Mouse (Mus musculus): ENCODE data around the gene Fahd2a.

The Fahd2a gene

GRCm38 (mm10) chr2:127430238-127430637, 14.1 kb downstream of the Fahd2a start:
- DNase-seq: no peak

DNA sequence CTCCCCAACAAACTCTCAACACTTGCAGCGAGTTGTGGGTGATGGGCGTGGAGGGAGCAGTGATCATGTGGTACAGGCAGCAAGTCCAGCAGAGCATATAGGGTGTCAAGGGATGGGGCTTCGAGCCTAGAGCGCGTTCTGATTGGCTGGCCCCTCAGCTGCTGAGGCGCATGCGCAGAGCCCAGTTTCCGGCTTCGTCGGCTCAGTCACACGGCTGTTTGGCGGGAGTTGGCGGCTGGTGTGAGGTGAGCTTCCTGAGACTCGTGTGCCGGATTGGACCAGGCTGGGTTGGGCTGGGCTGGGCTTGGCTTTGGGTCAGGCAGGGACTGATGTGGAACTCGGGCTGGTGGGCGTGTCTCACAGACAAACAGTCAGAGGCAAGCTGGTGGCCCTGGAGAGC, 19.4 kb downstream of the Fahd2a start, which contains the start of gene Gpat2:
Gene Gpat2, plus strand, starts transcription at position 223 of the 400 bp plus-strand sequence.
- DNase-seq: no peak

GRCm38 (mm10) chr2:127418266-127418970, 25.9 kb downstream of the Fahd2a start:
- no peak for DNase-seq

DNA sequence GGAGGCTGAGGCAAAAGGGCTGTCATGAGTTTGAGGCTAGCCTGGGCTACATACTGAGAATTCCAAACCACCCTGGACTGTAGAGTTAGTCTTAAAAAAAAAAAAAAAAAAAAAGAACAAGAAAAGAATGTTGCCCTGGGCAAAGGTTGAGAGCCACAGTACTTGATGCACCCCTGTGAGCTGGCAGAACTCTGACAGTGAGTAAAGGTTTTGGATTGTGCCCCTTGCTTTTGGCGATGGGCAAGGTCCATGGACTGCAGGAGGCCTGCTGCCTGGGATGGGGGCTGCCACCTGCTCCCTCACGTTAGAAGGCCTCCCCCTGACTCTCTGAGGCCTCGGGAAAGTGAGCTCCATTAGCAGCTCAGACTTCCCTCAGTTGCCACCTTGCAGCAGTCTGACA, 27.7 kb downstream of the Fahd2a start:
- DNase-seq: no peak

GRCm38 (mm10) chr2:127415806-127416205, 28.6 kb downstream of the Fahd2a start:
- no peak for DNase-seq

DNA sequence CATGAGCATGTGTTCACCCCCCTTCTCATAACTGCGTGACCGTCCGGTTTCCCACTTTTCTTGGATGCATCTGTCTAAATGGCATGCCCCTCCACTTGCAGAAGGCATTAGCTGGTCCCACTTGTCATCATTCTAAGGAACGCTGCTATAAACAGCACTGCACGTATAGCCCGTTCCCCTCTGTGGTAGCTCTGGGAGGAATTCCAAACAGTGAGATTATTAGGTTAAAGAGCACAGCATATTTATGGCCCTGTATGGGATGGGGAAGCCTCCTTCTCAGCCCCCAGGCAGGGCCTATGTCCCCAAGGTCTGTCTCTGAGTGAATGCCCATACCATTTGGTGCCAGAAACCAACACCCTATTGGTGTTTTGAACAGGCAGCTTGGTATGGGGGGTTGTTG, 33.2 kb downstream of the Fahd2a start:
- no peak for DNase-seq

GRCm38 (mm10) chr2:127398738-127399137, 45.6 kb downstream of the Fahd2a start:
- DNase-seq: no peak

DNA sequence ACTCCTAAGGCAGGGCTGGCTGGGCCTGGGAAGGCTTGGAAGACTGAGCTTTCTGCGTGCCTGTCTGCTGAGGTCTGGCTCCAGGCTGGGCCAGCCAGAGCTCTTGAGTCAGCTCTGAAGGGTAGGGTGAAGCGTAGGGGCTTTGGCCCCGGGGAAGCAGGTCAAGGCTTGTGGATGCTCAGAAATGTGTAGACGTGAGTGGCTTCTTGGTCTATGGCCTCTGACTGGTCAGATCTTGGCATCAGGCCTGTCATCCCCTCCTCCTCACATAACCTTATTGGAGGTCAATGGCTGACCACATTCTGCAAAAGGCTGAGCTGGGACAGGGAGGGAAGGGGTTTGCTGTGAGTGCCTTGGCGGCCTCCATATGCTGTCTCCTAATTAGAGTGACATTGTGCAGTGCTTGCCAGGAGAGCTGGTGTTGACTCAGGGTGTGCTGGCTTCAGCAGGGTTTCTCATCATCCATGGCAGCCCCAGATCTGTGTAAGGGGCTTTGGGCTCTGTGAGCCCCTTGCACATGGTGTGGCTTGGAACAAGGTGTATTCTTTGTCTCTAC, 49.7 kb downstream of the Fahd2a start:
- DNase-seq: no peak

DNA sequence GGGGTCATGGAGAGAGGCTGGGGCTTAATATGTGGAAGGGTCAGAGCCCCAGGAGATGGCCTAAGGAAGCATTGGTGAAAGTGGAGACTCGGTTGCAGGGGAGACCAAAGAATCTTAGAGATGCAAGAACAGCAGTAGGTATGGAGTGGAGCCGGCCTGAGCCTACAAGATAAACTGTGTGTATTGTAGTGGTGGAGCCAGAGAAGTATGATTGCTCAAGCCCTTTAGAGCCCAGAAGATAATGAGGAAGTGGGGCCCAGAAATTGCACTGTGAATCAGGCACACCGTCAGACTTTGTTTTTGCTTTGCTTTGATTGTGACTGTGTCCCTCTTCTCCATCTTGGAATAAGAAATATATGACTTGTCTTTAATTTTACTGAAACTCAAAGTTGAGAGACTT, 53.0 kb downstream of the Fahd2a start:
- no peak for DNase-seq

DNA sequence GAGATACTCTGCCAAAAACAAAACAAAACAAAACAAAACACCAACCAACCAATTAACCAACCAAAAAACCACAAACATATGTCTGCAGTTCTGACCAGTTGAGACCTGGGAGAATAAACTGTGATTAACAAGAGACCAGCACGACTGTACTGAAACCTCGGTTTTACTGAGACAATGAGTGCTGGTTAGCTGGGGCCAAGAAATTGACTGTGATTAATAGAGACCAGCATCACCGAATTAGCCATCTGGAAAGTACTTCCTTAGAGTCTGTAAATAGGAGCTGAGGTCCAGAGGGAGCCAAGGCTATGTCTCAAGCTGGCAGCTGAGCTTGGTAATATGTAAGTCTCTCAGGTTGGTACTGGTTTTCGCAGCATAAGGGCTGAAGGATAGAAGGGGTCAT, 53.5 kb downstream of the Fahd2a start:
- no peak for DNase-seq

GRCm38 (mm10) chr2:127390352-127390751, 54.0 kb downstream of the Fahd2a start:
- no peak for DNase-seq

- no peak for DNase-seq
These were observed 56.8 kb downstream of the Fahd2a start for GRCm38 (mm10) chr2:127387521-127387920.

Data from right cerebral cortex, postnatal 14 days (tissue).